Mouse (Mus musculus): Measurements from ENCODE around the gene Nmnat2. TPM values are rescaled to one million over a fixed set of nuclear protein-coding genes. Genes with fewer than 3 reads are reported as not detected.
A peak's percentile ranks its signal among the peaks of the same experiment; 100 is the strongest.
"Not testable (repeated sequence)": the region's sequence is repeated elsewhere in the genome, so short reads cannot be mapped to it uniquely, and the experiment has no call there.

Nmnat2 gene
- total RNA-seq, 2 experiments from 2014 or later = 136 to 152 TPM

DNA sequence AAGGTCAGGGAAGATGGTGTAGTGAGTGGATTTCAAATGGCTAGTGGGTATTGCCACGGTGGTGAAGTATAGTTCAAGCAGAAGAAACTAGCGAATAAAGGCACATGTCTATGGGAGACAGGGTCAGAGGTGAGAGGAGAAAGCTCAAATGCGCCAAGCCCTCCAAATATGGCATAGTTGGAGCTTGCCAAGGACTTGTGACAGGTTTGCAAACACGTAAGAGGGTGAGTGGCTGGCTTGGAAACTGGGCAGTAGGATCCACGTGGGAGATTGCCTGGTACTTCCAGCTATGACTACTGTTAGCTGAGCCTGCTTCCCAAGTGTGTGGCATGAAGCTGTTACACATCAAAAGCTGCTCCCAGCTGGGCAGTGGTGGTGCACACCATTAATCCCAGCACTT, 96.7 kb downstream of the Nmnat2 start:
- DNase-seq (ENCODE audit: low spot score in 2 of 2) = no peak

DNA sequence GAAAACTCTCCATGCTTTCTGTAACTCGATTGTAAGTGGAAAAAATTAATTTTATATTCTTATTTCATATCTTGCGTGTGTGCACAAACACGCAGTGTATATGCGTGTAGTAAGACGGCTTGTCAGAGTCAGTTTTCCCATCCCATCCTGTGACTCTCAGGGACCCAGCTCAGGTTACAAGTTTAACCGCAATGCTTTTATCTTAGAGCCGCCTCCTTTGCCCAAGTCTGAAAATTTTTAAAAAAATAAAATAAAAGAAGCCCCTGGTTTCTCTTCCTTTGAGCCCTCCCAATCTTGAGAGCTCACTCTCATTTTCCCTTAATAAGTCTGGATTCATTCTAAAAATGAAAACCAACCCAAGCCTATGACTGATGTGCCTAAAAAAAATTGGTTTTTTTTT, 98.8 kb downstream of the Nmnat2 start:
- no peak for DNase-seq (ENCODE audit: low spot score in 2 of 2)

DNA sequence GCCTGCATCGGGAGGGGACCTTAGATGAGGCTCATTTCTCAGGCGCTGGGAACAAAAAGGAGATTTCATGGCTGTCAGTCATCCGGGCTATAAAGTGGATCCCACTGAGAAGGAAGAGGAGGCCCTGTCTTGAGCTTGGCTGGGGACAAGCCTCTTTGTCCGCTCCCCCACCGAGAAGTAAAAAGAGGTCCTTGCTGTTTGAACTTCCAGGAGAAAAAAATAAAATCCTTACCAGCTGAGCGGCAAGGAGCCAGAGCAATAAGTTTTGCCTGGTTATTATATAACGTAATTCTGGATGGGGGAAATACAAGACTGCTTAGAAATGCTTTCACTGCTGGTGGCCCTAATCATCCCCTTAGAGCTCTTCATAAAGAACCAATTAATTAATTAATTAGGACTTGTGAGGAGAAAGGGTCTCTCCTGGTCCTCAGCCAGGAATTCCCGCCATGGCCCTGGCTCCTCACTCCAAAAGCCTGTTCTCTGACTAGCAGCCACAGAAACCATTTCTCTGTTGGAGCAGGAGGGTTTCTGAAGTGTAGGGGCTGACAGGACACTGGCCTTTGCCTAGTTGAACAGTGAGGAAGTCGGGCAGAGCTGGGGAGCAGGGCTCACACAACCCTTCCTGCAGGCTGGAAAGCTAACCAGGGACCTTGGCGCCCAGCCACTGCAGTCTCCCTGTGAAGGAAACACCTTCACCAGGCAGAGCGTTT, 99.5 kb downstream of the Nmnat2 start:
- no peak for DNase-seq (ENCODE audit: low spot score in 2 of 2)

DNA sequence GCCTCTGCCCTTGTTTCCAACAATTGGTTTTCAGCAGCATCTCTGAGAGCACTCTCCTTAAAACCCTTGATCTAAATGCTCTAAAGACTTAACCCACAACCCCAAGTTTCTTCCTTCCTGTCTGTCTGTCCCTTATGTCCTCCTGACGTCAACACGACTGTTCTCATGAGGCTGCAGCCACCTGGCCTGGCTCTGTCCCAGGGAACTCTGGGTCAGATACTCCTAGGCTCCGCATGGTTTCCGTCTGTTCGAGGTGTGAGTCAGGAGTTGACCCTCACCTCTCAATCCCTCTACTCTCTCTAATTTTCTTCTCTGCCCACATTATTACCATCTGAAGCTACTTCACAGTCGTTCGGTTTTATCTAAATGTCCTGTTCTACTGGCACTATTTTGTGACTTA, 103.5 kb downstream of the Nmnat2 start:
- DNase-seq (ENCODE audit: low spot score in 2 of 2) = no peak

DNA sequence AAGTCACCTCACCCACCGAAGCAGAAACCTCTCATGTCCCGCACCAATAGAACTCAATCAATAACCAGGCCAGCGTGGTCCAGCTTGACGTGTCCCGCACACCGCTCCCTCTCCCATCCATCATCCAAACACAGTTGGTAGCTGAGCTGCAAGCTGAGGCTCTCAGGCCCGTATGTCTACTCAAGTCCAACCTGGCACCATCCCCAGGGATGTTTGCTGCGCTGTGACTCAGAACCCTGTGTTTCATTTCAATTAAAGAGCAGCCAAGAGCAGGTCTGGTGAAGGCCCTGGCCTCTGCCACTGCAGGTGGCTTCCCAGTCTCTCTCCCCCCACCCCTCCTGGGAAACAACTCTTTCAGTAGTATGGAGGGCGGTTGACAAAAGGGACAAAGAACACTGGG, 104.8 kb downstream of the Nmnat2 start:
- DNase-seq (ENCODE audit: low spot score in 2 of 2) = no peak

DNA sequence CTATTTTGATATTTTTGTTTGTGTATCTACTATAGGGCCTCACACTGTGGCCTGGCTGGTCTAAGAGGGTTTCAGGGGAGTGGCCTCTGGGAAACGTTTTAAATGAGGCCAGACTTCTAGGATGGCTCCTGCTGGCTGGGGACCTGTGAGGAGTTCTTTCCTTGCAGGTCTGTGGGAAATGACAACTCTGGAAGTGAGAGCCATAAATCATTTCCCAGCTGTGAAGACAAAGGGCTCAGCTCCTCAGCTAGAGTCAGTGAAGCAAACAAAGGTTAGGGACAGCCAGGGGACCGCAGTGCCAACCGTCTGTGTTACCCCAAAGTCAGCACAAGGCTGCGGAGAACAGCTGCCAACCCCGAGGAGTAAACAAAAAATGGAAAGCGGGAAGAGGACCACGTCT, 107.8 kb downstream of the Nmnat2 start:
- no peak for DNase-seq (ENCODE audit: low spot score in 2 of 2)

DNA sequence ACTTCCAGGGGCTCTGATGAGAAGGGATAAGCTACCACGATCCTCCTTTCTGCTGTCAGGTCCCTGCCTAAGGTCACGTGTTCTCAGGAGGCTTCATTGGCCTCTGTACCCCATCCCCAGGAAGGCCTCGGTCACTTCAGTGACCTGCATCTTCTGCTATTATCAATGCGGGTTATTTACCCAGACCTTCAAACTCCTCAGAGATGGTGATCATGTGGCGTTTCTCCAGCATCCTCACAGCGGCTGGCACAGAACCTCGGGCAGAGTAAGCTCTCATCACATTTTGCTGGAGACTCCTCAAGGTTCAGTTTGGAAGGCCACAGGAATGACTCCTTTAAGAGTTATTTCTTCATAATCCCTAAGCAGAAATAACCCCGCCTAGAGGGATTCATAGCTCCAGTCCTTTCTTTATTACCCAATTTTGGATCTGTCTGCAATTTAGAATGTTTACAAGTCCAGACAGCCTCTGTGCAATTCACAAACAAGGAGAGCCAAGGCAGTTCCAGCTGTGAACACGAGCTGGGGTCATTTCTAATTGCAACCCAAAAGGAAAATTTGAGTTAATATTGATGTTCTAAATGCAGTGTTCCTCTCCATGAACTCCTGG, 110.1 kb downstream of the Nmnat2 start:
- DNase-seq (ENCODE audit: low spot score in 2 of 2) = no peak

DNA sequence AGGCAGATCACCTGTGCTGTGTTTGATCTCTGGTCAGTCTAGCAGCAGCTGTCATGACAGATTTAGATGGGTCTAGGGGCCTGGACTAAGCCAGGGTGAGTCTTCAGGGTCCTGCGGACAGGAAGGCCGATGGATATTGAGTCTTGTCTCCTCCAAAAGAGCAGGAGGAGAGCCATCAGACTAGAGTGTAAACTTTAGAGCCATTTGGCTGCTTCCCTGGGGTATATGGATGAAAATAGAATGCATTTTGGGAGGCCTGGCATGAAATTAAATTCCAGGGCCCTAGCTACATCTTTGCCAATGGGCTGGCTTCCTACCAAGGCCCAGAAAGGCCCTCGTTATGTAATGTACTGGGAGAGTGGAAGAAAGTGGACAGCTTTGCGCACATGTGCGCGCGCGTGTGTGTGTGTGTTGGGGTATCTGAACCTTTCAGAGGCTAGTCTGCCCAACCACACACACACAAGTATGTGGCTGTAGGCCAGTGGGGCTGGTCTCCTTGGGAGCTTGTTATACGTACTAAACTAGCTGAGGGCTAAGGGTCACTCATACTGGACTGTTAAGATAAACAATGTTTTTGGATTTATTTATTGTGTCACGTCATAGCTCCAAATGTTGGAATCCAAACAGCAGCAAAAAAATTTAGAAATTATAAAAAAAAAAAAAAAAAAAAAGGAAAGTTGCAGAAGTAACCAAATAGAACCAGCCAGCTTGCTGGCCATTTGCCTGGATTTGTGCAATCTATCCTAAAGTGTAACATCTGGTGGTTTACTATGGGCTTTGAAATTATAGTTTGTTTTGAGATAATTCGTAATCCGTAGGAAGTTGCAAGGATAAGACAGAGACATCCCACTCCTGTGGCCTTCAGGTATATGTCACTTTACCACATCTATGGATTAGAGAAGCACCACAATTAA, 110.9 kb downstream of the Nmnat2 start:
- peak; percentile 27 to 67 for DNase-seq (ENCODE audit: low spot score in 2 of 2)

DNA sequence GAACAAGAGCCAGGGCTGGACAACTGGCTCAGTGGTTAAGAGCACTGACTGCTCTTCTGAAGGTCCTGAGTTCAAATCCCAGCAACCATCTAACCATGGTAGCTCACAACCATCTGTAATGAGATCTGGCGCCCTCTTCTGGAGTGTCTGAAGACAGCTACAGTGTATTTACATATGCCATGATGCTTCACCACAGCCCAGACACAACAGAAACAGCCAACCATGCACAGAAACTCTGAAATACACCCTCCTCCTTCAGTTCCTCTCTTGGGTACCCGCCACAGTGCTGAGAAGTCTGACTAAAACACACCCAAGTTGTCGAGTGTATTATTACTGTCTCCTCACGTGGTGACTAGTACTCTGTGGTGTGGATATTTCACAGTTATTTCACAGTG, 111.6 kb downstream of the Nmnat2 start:
- DNase-seq (ENCODE audit: low spot score in 2 of 2) = no peak

DNA sequence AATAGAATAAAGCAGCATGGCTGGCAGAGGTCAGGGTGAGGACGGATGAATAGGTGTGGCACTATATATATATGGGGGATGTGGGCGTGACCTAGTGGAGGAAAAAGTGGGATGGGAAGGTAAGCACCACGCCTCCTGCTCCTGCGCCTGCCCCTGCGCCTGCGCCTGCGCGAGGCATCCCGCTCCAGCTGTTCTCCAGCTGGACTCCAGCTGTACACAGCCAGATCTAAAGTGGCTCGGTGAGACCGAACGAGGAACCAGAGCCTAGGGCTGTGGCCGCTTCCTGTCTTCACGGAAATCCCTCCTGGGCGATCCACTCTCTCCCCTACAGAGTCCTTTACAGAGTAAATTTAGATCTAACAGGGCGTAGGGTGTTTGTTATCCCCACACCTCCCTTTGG, 116.8 kb downstream of the Nmnat2 start:
- no peak for DNase-seq (ENCODE audit: low spot score in 2 of 2)

DNA sequence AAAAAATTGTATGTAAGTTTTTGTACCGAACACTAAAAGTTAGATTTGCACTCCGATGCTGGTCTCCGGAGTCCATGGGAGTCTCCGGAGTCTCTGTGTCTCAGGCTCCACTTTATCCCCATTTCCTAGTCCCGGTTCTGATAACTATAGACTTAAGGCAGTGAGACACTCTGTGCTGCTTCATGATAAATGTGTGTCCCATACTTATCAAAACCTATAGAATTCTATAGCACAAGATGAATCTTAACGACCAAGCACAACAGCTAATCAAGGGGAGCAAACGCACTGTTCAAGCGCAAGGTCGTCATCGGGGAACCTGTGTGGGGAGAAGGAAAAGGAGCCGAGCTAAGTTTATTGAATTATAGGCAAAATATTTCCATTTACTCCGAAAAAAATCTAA, 117.2 kb downstream of the Nmnat2 start:
- no peak for DNase-seq (ENCODE audit: low spot score in 2 of 2)

DNA sequence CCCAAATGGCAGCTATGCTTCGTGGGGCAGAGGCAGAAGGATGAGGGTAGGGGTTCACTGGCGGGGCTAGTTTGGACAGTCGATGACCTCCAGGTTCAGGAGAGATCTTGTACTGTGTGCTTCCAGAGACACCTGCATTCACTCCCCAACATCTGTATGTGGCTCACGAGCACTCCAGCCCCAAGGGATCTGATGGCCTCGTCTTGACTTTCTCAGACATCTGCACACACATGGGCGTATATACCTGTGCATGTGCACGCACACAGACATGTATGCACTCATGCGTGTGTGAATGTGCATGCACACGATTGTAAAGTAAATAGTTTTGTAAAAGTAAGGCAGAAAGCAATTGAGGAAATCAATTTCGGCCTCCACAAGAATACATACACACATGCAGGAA, 117.9 kb downstream of the Nmnat2 start:
- DNase-seq (ENCODE audit: low spot score in 2 of 2) = no peak

DNA sequence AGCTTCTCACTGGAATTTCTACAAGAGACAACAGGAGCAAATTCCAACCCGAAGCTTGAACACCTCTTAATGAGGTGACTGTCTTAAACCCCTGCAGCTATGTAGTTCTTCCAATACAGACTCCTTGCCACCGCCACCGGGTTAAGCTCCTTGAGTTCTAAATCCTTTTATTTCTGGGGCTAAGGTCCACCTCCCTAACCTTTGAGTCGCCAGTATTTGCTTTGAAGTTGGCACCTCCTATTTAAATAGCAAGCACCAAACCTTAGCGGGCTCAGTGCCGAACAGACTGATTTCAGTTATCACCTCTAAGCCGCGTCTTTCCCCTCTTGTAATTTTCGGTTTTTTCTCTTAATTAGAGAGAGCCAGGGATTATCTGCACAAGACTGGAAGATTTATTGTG, 118.6 kb downstream of the Nmnat2 start:
- DNase-seq (ENCODE audit: low spot score in 2 of 2) = no peak

DNA sequence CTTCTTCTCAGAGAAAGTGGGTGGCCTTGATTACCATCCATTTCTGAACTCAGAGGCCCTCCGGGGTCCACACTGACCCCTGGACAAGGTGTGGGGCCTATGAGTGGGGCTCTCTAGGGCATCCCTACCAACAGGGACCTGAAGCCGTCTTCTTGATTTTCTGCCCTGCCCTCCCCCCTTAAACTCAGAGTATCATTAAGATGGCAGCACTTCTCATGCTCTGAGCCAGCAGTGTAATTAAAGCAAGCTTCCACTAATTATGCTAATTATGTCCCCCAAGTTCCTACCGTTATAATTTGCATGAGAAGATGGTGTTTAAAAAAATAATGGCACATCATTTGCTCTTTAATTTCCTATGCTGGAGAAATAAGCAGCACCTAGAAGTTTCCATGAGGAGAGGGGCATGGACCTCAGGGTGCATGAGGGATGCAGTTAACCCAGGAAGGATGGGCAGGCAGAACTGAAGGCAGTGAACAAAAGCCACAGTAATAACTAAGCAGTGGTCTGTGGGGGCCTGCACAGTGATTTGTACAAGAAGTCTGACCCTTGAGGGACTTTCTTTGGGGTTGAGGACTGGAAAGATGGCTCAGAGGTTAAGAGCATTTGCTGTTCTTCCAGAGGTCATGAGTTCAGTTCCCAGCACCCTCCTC, 120.4 kb downstream of the Nmnat2 start:
- DNase-seq (ENCODE audit: low spot score in 2 of 2) = no peak

DNA sequence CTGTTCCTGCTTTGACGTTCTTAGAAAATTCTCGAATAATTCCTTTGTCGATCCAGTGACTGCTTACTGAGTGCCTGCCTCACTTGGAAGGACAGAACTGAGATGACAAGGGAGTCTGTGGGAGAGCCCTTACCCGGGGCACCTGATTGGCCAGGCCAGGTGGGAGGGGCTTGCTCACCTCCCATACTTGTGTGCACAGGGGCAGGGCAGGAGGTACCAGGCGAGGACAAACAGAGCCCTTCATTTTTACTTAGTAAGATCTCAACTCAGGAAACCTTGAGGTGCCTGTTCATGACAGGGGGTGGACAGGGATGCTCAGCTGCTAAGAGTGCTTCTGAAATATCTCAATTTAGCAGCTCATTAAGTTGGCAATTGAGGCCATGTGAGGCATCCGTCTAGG, 121.2 kb downstream of the Nmnat2 start:
- no peak for DNase-seq (ENCODE audit: low spot score in 2 of 2)

DNA sequence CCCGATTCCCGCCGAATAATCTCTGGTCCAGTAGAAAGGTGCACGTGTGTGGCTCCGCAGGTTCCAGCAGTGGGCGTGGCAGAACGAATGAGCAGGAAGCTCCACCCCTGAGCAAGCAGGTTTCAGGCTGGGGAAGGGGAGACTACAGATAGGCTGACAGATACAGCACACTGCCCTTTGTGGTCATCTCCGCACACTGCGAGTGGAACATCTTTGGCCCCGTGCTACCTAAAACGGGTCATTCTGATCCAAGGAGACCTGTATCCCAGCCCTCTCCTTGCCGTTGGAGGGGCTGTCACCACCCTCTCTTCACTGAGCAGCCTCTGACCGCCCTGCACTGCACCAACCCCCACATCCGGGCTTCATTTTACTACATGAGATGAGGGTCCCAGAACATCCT, 128.4 kb downstream of the Nmnat2 start:
- DNase-seq (ENCODE audit: low spot score in 2 of 2) = not testable (repeated sequence)

DNA sequence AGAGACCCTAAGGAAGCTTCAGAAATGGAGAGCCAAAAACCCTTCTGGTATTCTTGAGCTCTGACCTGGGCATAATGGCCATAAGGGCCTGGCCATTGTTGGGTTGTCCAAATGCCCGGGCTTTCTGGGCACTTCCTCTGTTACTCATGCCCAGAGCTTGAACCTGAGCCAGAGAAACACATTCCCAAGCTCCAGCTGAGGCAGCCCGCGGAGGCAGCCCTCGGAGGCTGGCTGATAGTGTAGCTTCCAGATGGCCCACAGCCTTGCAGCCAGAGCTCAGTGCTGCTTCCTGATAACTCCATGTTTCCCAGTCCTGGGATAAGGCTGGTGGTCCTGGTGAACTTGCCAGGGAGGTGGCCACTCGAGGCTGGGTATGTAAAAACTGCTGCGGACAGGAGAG, 129.4 kb downstream of the Nmnat2 start:
- DNase-seq (ENCODE audit: low spot score in 2 of 2) = peak in 1 of 2 experiments; percentile 62

DNA sequence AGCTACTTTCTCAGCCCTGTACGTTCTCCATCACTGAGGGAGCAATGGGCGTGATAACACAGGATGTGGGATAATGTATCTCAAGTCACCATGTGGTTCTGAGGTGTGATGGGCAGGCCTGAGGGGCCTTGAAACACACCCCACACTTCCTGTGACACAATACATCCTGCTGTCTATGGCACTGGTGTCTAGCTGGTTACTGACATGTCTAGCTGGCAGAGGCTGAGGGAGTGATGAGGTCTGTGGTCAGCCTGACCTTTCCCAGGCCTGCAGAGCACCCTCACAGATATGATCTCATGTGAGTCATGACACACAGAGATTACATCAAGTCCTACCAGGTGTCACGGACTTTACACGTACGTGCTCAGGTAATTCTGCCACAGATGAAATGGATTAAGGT, 130.4 kb downstream of the Nmnat2 start:
- DNase-seq (ENCODE audit: low spot score in 2 of 2) = no peak

DNA sequence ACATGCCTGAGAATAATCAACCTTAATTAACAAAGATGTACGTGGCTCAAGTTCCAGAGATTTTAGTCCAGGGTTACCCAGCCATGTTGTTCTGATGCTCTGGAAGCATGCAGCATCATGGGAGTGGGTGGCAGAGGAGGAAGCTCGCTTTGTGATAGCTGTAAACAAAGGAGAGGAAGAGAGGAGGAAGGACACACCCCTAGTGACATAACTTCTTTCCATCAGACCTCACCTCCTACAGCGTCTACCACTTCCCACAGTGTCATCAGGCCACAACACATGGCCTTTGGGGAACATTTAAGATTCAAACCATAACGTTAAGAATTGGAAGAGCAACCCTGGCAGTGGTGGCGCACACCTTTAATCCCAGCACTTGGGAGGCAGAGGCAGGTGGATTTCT, 133.0 kb downstream of the Nmnat2 start:
- DNase-seq (ENCODE audit: low spot score in 2 of 2) = no peak

DNA sequence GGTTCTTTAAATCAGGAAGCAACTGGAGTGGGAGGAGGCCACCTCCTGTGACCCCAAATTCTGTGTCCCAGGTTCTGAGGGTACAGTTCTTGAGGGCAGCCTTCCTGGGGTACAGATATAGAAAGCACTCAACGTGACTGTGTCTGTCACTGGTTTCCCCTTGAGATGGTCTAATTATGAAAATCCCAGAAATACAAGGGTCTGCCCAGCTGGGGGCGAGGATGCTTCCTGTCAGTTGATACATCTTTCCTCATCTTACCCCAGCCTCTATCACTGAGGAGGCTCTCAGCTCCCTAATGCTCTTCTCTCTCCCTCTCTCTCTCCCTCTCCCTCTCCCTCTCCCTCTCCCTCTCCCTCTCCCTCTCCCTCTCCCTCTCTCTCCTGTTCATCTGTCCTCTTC, 135.3 kb downstream of the Nmnat2 start:
- no peak for DNase-seq (ENCODE audit: low spot score in 2 of 2)

DNA sequence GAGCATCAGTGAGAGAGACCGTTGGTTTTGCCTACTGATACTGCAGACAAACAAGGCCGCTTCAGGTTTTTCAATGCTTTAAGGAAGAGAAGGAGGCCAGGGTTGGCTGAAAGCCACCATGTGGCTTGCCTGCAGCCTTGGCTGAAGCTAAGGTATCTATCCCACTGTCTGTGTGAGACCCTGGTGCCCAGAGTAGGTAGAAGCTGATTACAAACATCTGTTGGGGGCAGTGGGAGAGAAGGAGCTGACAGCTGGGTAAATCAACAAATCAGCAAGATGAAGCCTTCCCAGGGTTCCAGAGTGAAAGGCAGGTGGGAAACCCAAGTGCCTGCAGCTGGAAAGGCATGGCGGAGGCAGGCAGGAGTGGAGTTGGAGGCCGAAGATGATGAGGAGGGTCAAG, 136.0 kb downstream of the Nmnat2 start:
- DNase-seq (ENCODE audit: low spot score in 2 of 2) = no peak

Data from layer of hippocampus, adult 18-20 months (tissue).